Mouse (Mus musculus): ENCODE results near the gene Rps11. TPM values are rescaled to one million over a fixed set of nuclear protein-coding genes. Genes with fewer than 3 reads are reported as not detected.

Rps11 gene
- polyA plus RNA-seq, 1 experiment from 2014 or later, result 808 TPM

- Histone ChIP-seq H3K4me1 (replicated peaks) (peaks cover 7% of the 10 kb centered on the region), H3K27ac (no peak overlapping the region), H3K4me2 (no peak overlapping the region), H3K9me3 (replicated peaks) (no peaks in the 10 kb centered on the region), H3K27me3 (no peaks in the 10 kb centered on the region), H3K36me3 (peaks cover 36% of the 10 kb centered on the region), H3K4me3 (no peak overlapping the region), H3K9ac (no peak overlapping the region)
- WGBS, result 51% methylated on average over 5 of the region's 5 CpGs
- no peak for ATAC-seq (replicated peaks; ENCODE audit: insufficient number of reproducible peaks, insufficient read depth, low FRiP score, low read depth)
Observed at GRCm38 (mm10) chr7:45081016-45081415, 43.2 kb downstream of the Rps11 start.

GRCm38 (mm10) chr7:45079856-45080255 is 44.4 kb downstream of the Rps11 start:
- peak; percentile 33; the same call in 1 of the 2 replicates for ATAC-seq (replicated peaks; ENCODE audit: insufficient number of reproducible peaks, insufficient read depth, low FRiP score, low read depth)

GRCm38 (mm10) chr7:45078513-45078912 is 45.7 kb downstream of the Rps11 start:
- peaks cover 25% of the 10 kb centered on the region for H3K4me1 ChIP-seq (replicated peaks)
- H3K4me3 ChIP-seq, result no peak overlapping the region
- ATAC-seq (replicated peaks; ENCODE audit: insufficient number of reproducible peaks, insufficient read depth, low FRiP score, low read depth), result no peak
- no peak overlapping the region for H3K4me2 ChIP-seq
- WGBS, result 23% methylated on average over 9 of the region's 9 CpGs
- no peak overlapping the region for H3K27ac ChIP-seq
- H3K27me3 ChIP-seq, result no peaks in the 10 kb centered on the region
- no peaks in the 10 kb centered on the region for H3K9me3 ChIP-seq (replicated peaks)
- H3K36me3 ChIP-seq, result peaks cover 21% of the 10 kb centered on the region; the same call in 1 of the 2 replicates
- no peak overlapping the region for H3K9ac ChIP-seq

More at GRCm38 (mm10) chr7:45079856-45080255, 44.4 kb downstream of the Rps11 start:
- Histone ChIP-seq H3K4me1 (replicated peaks) (peaks cover 19% of the 10 kb centered on the region), H3K4me2 (no peak overlapping the region), H3K27me3 (no peaks in the 10 kb centered on the region), H3K36me3 (peaks cover 26% of the 10 kb centered on the region; the same call in 1 of the 2 replicates), H3K9ac (no peak overlapping the region), H3K27ac (no peak overlapping the region), H3K4me3 (no peak overlapping the region), H3K9me3 (replicated peaks) (no peaks in the 10 kb centered on the region)
- 2% methylated on average over 10 of the region's 10 CpGs for whole genome bisulfite sequencing

GRCm38 (mm10) chr7:45077829-45078228 is 46.4 kb downstream of the Rps11 start:
- H3K4me2 ChIP-seq, result no peak overlapping the region
- no peaks in the 10 kb centered on the region for H3K27me3 ChIP-seq
- no peaks in the 10 kb centered on the region for H3K9me3 ChIP-seq (replicated peaks)
- no peak for ATAC-seq (replicated peaks; ENCODE audit: insufficient number of reproducible peaks, insufficient read depth, low FRiP score, low read depth)
- 86% methylated on average over 2 of the region's 2 CpGs for WGBS
- H3K36me3 ChIP-seq, result peaks cover 18% of the 10 kb centered on the region; the same call in 1 of the 2 replicates
- H3K27ac ChIP-seq, result no peak overlapping the region
- H3K4me1 ChIP-seq (replicated peaks), result peaks cover 25% of the 10 kb centered on the region
- H3K9ac ChIP-seq, result no peak overlapping the region
- no peak overlapping the region for H3K4me3 ChIP-seq

- H3K9ac ChIP-seq, result no peak overlapping the region
- no peak overlapping the region for H3K4me3 ChIP-seq
- 87% methylated on average over 14 of the region's 14 CpGs for WGBS
- H3K27ac ChIP-seq, result no peak overlapping the region
- no peak for ATAC-seq (replicated peaks; ENCODE audit: insufficient number of reproducible peaks, insufficient read depth, low FRiP score, low read depth)
- H3K27me3 ChIP-seq, result no peaks in the 10 kb centered on the region
- no peak overlapping the region for H3K4me2 ChIP-seq
- H3K36me3 ChIP-seq, result peaks cover 18% of the 10 kb centered on the region; the same call in 1 of the 2 replicates
- H3K4me1 ChIP-seq (replicated peaks), result peaks cover 25% of the 10 kb centered on the region
- no peaks in the 10 kb centered on the region for H3K9me3 ChIP-seq (replicated peaks)
Observed at GRCm38 (mm10) chr7:45077322-45077721, 46.9 kb downstream of the Rps11 start.

- Histone ChIP-seq H3K4me2 (no peak overlapping the region), H3K4me1 (replicated peaks) (peaks cover 25% of the 10 kb centered on the region), H3K27ac (0 out of 2 replicates have a peak overlapping the region, but pooled peaks have one; percentile 81), H3K36me3 (peaks cover 18% of the 10 kb centered on the region; the same call in 1 of the 2 replicates), H3K9ac (no peak overlapping the region), H3K27me3 (no peaks in the 10 kb centered on the region), H3K9me3 (replicated peaks) (no peaks in the 10 kb centered on the region), H3K4me3 (no peak overlapping the region)
- ATAC-seq (replicated peaks; ENCODE audit: insufficient number of reproducible peaks, insufficient read depth, low FRiP score, low read depth), result no peak
- WGBS, result 87% methylated on average over 30 of the region's 30 CpGs
Observed at GRCm38 (mm10) chr7:45076501-45076900, 47.7 kb downstream of the Rps11 start.

GRCm38 (mm10) chr7:45075405-45075804 is 48.8 kb downstream of the Rps11 start:
- ATAC-seq (replicated peaks; ENCODE audit: insufficient number of reproducible peaks, insufficient read depth, low FRiP score, low read depth), result peak; percentile 68
- Histone ChIP-seq H3K4me3 (no peak overlapping the region), H3K9me3 (replicated peaks) (no peaks in the 10 kb centered on the region), H3K4me1 (replicated peaks) (peaks cover 22% of the 10 kb centered on the region), H3K36me3 (peaks cover 18% of the 10 kb centered on the region; the same call in 1 of the 2 replicates), H3K9ac (no peak overlapping the region; the same call in 1 of the 2 replicates), H3K27me3 (no peaks in the 10 kb centered on the region), H3K27ac (peak overlapping the region; percentile 81), H3K4me2 (no peak overlapping the region)
- 46% methylated on average over 4 of the region's 4 CpGs for WGBS

GRCm38 (mm10) chr7:45073949-45074348 is 50.3 kb downstream of the Rps11 start:
- no peak for ATAC-seq (replicated peaks; ENCODE audit: insufficient number of reproducible peaks, insufficient read depth, low FRiP score, low read depth)
- Histone ChIP-seq H3K27me3 (no peaks in the 10 kb centered on the region), H3K9ac (no peak overlapping the region), H3K4me2 (no peak overlapping the region), H3K36me3 (peaks cover 18% of the 10 kb centered on the region; the same call in 1 of the 2 replicates), H3K27ac (no peak overlapping the region), H3K4me3 (no peak overlapping the region), H3K9me3 (replicated peaks) (no peaks in the 10 kb centered on the region), H3K4me1 (replicated peaks) (peaks cover 19% of the 10 kb centered on the region)
- WGBS, result 87% methylated on average over 12 of the region's 12 CpGs

GRCm38 (mm10) chr7:45073171-45073707 is 51.0 kb downstream of the Rps11 start:
- H3K4me2 ChIP-seq, result no peak overlapping the region
- peaks cover 19% of the 10 kb centered on the region for H3K4me1 ChIP-seq (replicated peaks)
- H3K9me3 ChIP-seq (replicated peaks), result no peaks in the 10 kb centered on the region
- 68% methylated on average over 7 of the region's 7 CpGs for WGBS
- H3K27me3 ChIP-seq, result no peaks in the 10 kb centered on the region
- H3K4me3 ChIP-seq, result no peak overlapping the region
- peaks cover 18% of the 10 kb centered on the region; the same call in 1 of the 2 replicates for H3K36me3 ChIP-seq
- no peak for ATAC-seq (replicated peaks; ENCODE audit: insufficient number of reproducible peaks, insufficient read depth, low FRiP score, low read depth)
- no peak overlapping the region for H3K9ac ChIP-seq
- no peak overlapping the region for H3K27ac ChIP-seq

MicroRNAs encoded within 50 kb of the gene (microRNA counts, 519-probe panel; counts per million panel counts)
- microRNA mmu-miR-150, result 2,526 counts per million, percentile 53 among the panel's probes with 10 or more counts

Small RNAs within 50 kb of the gene (microRNA-seq; reads per million reads assigned to microRNA genes)
- 24.2 reads per million, percentile 35 among the genes with 10 or more reads in this experiment for gene Mir150
- 8.0 reads per million, percentile 23 among the genes with 10 or more reads in this experiment for gene Mir5121
- gene Mir7055, result not detected

Other genes with a start within 250 kb of the Rps11 start
- 72.9 and 93.9 TPM in 2 replicates for gene Med25, start 231.7 kb downstream of the Rps11 start, polyA plus RNA-seq (2015; fragmentation: Nextera tagmentation; extraction: Ambion mirVana)
- gene Fuz, start 228.4 kb downstream of the Rps11 start, polyA plus RNA-seq (2015; fragmentation: Nextera tagmentation; extraction: Ambion mirVana), result 11.9 and 16.3 TPM in 2 replicates
- 51.9 and 57.4 TPM in 2 replicates for gene Ap2a1, start 194.9 kb downstream of the Rps11 start, polyA plus RNA-seq (2015; fragmentation: Nextera tagmentation; extraction: Ambion mirVana)
- gene Tsks, start 181.2 kb downstream of the Rps11 start, polyA plus RNA-seq (2015; fragmentation: Nextera tagmentation; extraction: Ambion mirVana), result 0.13 and 0.27 TPM in 2 replicates
- 9.0 and 12.2 TPM in 2 replicates for gene Cpt1c, start 149.6 kb downstream of the Rps11 start, polyA plus RNA-seq (2015; fragmentation: Nextera tagmentation; extraction: Ambion mirVana)
- 315 and 356 TPM in 2 replicates for gene Prmt1, start 137.9 kb downstream of the Rps11 start, polyA plus RNA-seq (2015; fragmentation: Nextera tagmentation; extraction: Ambion mirVana)
- 61.6 and 76.7 TPM in 2 replicates for gene Irf3, start 126.8 kb downstream of the Rps11 start, polyA plus RNA-seq (2015; fragmentation: Nextera tagmentation; extraction: Ambion mirVana)
- 34.5 and 35.4 TPM in 2 replicates for gene Bcl2l12, start 125.7 kb downstream of the Rps11 start, polyA plus RNA-seq (2015; fragmentation: Nextera tagmentation; extraction: Ambion mirVana)
- gene Scaf1, start 108.1 kb downstream of the Rps11 start, polyA plus RNA-seq (2015; fragmentation: Nextera tagmentation; extraction: Ambion mirVana), result 25.1 and 32.5 TPM in 2 replicates
- gene Rras, start 106.5 kb downstream of the Rps11 start, polyA plus RNA-seq (2015; fragmentation: Nextera tagmentation; extraction: Ambion mirVana), result 76.4 and 80.8 TPM in 2 replicates
- 5.0 and 7.6 TPM in 2 replicates for gene Prr12, start 71.6 kb downstream of the Rps11 start, polyA plus RNA-seq (2015; fragmentation: Nextera tagmentation; extraction: Ambion mirVana)
- gene Nosip, start 62.0 kb downstream of the Rps11 start, polyA plus RNA-seq (2015; fragmentation: Nextera tagmentation; extraction: Ambion mirVana), result 42.4 and 54.8 TPM in 2 replicates
- 12.9 and 15.9 TPM in 2 replicates for gene Prrg2, start 61.8 kb downstream of the Rps11 start, polyA plus RNA-seq (2015; fragmentation: Nextera tagmentation; extraction: Ambion mirVana)
- gene Rcn3, start 32.2 kb downstream of the Rps11 start, polyA plus RNA-seq (2015; fragmentation: Nextera tagmentation; extraction: Ambion mirVana), result 223 and 285 TPM in 2 replicates
- gene Fcgrt, start 20.6 kb downstream of the Rps11 start, polyA plus RNA-seq (2015; fragmentation: Nextera tagmentation; extraction: Ambion mirVana), result 52.5 and 62.7 TPM in 2 replicates
- 697 and 762 TPM in 2 replicates for gene Rpl13a, start 4.3 kb upstream of the Rps11 start, polyA plus RNA-seq (2015; fragmentation: Nextera tagmentation; extraction: Ambion mirVana)
- 0.22 TPM in 1 of 2 replicates, not detected in the other for gene Gm45713, start 11.8 kb upstream of the Rps11 start, polyA plus RNA-seq (2015; fragmentation: Nextera tagmentation; extraction: Ambion mirVana)
- gene Flt3l, start 12.0 kb upstream of the Rps11 start, polyA plus RNA-seq (2015; fragmentation: Nextera tagmentation; extraction: Ambion mirVana), result 1.5 and 2.2 TPM in 2 replicates
- 76.5 and 77.3 TPM in 2 replicates for gene Pih1d1, start 29.9 kb upstream of the Rps11 start, polyA plus RNA-seq (2015; fragmentation: Nextera tagmentation; extraction: Ambion mirVana)
- gene Aldh16a1, start 30.1 kb upstream of the Rps11 start, polyA plus RNA-seq (2015; fragmentation: Nextera tagmentation; extraction: Ambion mirVana), result 26.4 and 40.4 TPM in 2 replicates
- 2.7 and 3.5 TPM in 2 replicates for gene Slc17a7, start 39.5 kb upstream of the Rps11 start, polyA plus RNA-seq (2015; fragmentation: Nextera tagmentation; extraction: Ambion mirVana)
- 0.10 TPM in 1 of 2 replicates, not detected in the other for gene Gfy, start 55.1 kb upstream of the Rps11 start, polyA plus RNA-seq (2015; fragmentation: Nextera tagmentation; extraction: Ambion mirVana)
- not detected in 2 replicates for gene Pth2, start 56.6 kb upstream of the Rps11 start, polyA plus RNA-seq (2015; fragmentation: Nextera tagmentation; extraction: Ambion mirVana)
- gene Ccdc155, start 80.5 kb upstream of the Rps11 start, polyA plus RNA-seq (2015; fragmentation: Nextera tagmentation; extraction: Ambion mirVana), result 0.53 and 0.80 TPM in 2 replicates
- 0.90 and 1.2 TPM in 2 replicates for gene Dkkl1, start 87.7 kb upstream of the Rps11 start, polyA plus RNA-seq (2015; fragmentation: Nextera tagmentation; extraction: Ambion mirVana)
- gene Tead2, start 91.3 kb upstream of the Rps11 start, polyA plus RNA-seq (2015; fragmentation: Nextera tagmentation; extraction: Ambion mirVana), result 89.0 and 106 TPM in 2 replicates
- 2.4 and 8.3 TPM in 2 replicates for gene Cd37, start 114.7 kb upstream of the Rps11 start, polyA plus RNA-seq (2015; fragmentation: Nextera tagmentation; extraction: Ambion mirVana)
- 0.11 and 0.18 TPM in 2 replicates for gene Slc6a16, start 116.6 kb upstream of the Rps11 start, polyA plus RNA-seq (2015; fragmentation: Nextera tagmentation; extraction: Ambion mirVana)
- not detected in 2 replicates for gene Slc6a21, start 153.1 kb upstream of the Rps11 start, polyA plus RNA-seq (2015; fragmentation: Nextera tagmentation; extraction: Ambion mirVana)
- 12.7 and 15.8 TPM in 2 replicates for gene Trpm4, start 209.3 kb upstream of the Rps11 start, polyA plus RNA-seq (2015; fragmentation: Nextera tagmentation; extraction: Ambion mirVana)
- 25.2 and 26.4 TPM in 2 replicates for gene Hrc, start 210.9 kb upstream of the Rps11 start, polyA plus RNA-seq (2015; fragmentation: Nextera tagmentation; extraction: Ambion mirVana)
- gene Ppfia3, start 242.6 kb upstream of the Rps11 start, polyA plus RNA-seq (2015; fragmentation: Nextera tagmentation; extraction: Ambion mirVana), result 1.6 and 2.1 TPM in 2 replicates
- gene Lin7b, start 246.1 kb upstream of the Rps11 start, polyA plus RNA-seq (2015; fragmentation: Nextera tagmentation; extraction: Ambion mirVana), result 1.2 and 1.3 TPM in 2 replicates